Mouse (Mus musculus): ENCODE data around the gene Pbx4. TPM values are rescaled to one million over a fixed set of nuclear protein-coding genes. Genes with fewer than 3 reads are reported as not detected.

The Pbx4 gene
- polyA plus RNA-seq, 1 experiment from 2014 or later = 41.6 TPM

- H3K36me3 ChIP-seq = peaks cover 92% of the 10 kb centered on the region
- 89% methylated on average over 13 of the region's 13 CpGs for WGBS
- H3K4me2 ChIP-seq (replicated peaks) = no peak overlapping the region
- H3K9ac ChIP-seq = no peak overlapping the region
- H3K4me1 ChIP-seq = no peaks in the 10 kb centered on the region
- H3K27ac ChIP-seq = no peak overlapping the region
- no peaks in the 10 kb centered on the region for H3K27me3 ChIP-seq (replicated peaks)
- H3K4me3 ChIP-seq = no peak overlapping the region
- H3K9me3 ChIP-seq = no peaks in the 10 kb centered on the region
- ATAC-seq (ENCODE audit: low FRiP score, low read depth) = no peak
These were observed 79.6 kb downstream of the Pbx4 start for GRCm38 (mm10) chr8:69911917-69912316.

- no peak overlapping the region for H3K4me2 ChIP-seq (replicated peaks)
- peaks cover 96% of the 10 kb centered on the region for H3K36me3 ChIP-seq
- no peak for ATAC-seq (ENCODE audit: low FRiP score, low read depth)
- H3K9ac ChIP-seq = no peak overlapping the region
- H3K4me1 ChIP-seq = no peaks in the 10 kb centered on the region
- WGBS = 93% methylated on average over 12 of the region's 12 CpGs
- H3K9me3 ChIP-seq = no peaks in the 10 kb centered on the region
- no peak overlapping the region for H3K27ac ChIP-seq
- no peaks in the 10 kb centered on the region for H3K27me3 ChIP-seq (replicated peaks)
- H3K4me3 ChIP-seq = no peak overlapping the region
These were observed 80.3 kb downstream of the Pbx4 start for GRCm38 (mm10) chr8:69912478-69913074.

DNA sequence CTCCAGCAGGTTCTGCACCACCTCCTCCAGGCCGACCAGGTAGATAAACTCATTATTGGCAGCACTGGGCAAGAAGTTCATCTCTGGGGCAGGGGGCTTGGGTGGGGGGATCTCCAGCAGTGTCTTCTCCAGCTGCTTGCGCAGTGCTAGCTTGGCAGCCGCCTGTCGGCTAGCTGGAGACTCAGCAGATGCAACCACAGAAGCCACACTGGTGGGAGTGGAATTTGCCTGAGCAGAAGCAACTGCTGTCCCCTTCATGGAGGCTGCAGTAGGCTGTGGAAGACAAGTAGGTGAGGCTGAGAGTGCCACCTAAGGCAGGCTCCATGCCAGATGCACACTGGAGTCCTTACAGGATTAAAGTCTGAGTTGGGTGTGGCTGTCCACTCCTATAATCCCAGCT lies 82.2 kb downstream of the Pbx4 start:
- no peak overlapping the region for H3K4me2 ChIP-seq (replicated peaks)
- no peaks in the 10 kb centered on the region for H3K9me3 ChIP-seq
- ATAC-seq (ENCODE audit: low FRiP score, low read depth) = no peak
- no peak overlapping the region for H3K9ac ChIP-seq
- 90% methylated on average over 4 of the region's 4 CpGs for WGBS
- H3K4me3 ChIP-seq = no peak overlapping the region
- no peaks in the 10 kb centered on the region for H3K4me1 ChIP-seq
- no peak overlapping the region for H3K27ac ChIP-seq
- peaks cover 83% of the 10 kb centered on the region for H3K36me3 ChIP-seq
- H3K27me3 ChIP-seq (replicated peaks) = no peaks in the 10 kb centered on the region

- H3K4me1 ChIP-seq = peaks cover 10% of the 10 kb centered on the region
- H3K9me3 ChIP-seq = no peaks in the 10 kb centered on the region
- WGBS = 67% methylated on average over 5 of the region's 5 CpGs
- ATAC-seq (ENCODE audit: low FRiP score, low read depth) = no peak
- 0 out of 2 replicates have a peak overlapping the region, but pooled peaks have one; percentile 17 for H3K9ac ChIP-seq
- peaks cover 71% of the 10 kb centered on the region for H3K36me3 ChIP-seq
- H3K4me3 ChIP-seq = no peak overlapping the region
- no peak overlapping the region for H3K27ac ChIP-seq
- no peaks in the 10 kb centered on the region for H3K27me3 ChIP-seq (replicated peaks)
- no peak overlapping the region for H3K4me2 ChIP-seq (replicated peaks)
These were observed 83.5 kb downstream of the Pbx4 start for GRCm38 (mm10) chr8:69915748-69916147.

DNA sequence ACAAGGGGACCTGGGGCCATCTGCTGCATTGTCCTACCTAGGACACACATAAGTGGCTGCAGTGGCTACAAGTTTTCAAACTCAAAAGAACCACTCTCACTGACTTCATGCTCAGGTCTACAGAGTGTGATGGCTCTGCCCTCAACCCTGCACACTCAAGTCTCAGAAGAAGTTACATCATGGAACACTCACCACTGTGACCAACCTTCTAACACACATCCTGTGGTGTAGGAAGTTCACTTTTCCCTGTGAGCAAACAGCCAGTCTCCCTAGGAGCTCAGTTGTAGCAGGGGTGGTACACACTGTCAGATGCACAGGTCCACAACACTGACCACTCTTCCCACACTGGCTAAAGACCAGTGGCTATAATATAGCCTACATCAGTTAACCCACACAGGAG lies 86.2 kb downstream of the Pbx4 start:
- Histone ChIP-seq H3K4me1 (peaks cover 15% of the 10 kb centered on the region), H3K27ac (no peak overlapping the region), H3K4me2 (replicated peaks) (no peak overlapping the region), H3K27me3 (replicated peaks) (no peaks in the 10 kb centered on the region), H3K9me3 (no peaks in the 10 kb centered on the region), H3K36me3 (peaks cover 43% of the 10 kb centered on the region), H3K9ac (no peak overlapping the region), H3K4me3 (no peak overlapping the region)
- ATAC-seq (ENCODE audit: low FRiP score, low read depth) = no peak; the same call in 1 of the 2 replicates

GRCm38 (mm10) chr8:69919010-69919409 lies 86.7 kb downstream of the Pbx4 start:
- peaks cover 42% of the 10 kb centered on the region for H3K36me3 ChIP-seq
- H3K9me3 ChIP-seq = no peaks in the 10 kb centered on the region
- H3K4me2 ChIP-seq (replicated peaks) = no peak overlapping the region
- whole genome bisulfite sequencing = 74% methylated on average over 1 of the region's 1 CpGs
- no peaks in the 10 kb centered on the region for H3K27me3 ChIP-seq (replicated peaks)
- H3K9ac ChIP-seq = no peak overlapping the region
- peak; percentile 34 for ATAC-seq (ENCODE audit: low FRiP score, low read depth)
- no peak overlapping the region for H3K27ac ChIP-seq
- H3K4me3 ChIP-seq = no peak overlapping the region
- H3K4me1 ChIP-seq = peaks cover 15% of the 10 kb centered on the region

DNA sequence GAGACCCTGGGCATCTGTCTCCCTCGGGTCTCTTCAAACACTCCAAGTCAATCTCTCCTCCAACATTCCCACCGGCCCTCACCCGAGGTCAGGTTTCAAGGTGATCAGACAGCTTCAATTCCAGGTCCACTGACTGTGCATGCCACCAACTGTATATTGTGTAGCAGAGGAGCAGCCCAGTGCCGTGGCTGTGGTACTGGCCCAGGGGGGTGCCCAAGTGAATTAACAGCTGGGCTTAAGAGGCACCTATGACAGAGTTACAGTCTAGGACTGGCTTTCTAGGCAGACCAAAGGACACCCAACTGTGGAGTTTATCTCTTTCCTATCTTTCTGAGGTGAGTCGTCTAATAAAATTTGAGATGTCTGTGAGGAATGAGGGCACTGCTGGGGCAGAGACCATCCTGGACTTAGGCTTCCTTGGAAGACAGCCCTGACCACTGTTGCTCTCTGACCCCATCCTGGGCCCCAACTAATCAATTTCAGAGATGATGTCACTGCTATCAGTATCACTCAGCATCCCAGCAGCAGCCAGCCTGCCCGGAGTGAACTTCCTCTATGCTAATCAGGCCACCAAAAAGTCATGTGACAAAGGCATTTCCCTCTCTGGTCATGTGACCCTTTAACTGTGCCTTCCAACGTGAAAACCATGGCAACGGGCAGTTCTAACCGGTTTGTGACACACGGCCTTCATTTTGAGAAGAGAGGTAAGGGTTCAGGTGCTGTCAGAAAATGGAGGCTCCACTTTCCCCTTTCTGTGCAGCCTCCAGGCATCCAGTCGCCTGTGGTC lies 87.8 kb downstream of the Pbx4 start:
- peaks cover 15% of the 10 kb centered on the region for H3K4me1 ChIP-seq
- H3K9ac ChIP-seq = peak overlapping the region; percentile 17; the same call in 1 of the 2 replicates
- H3K27ac ChIP-seq = peak overlapping the region; percentile 32; the same call in 1 of the 2 replicates
- no peak overlapping the region for H3K4me3 ChIP-seq
- H3K9me3 ChIP-seq = no peaks in the 10 kb centered on the region
- H3K27me3 ChIP-seq (replicated peaks) = no peaks in the 10 kb centered on the region
- peak overlapping the region; percentile 33 for H3K4me2 ChIP-seq (replicated peaks)
- WGBS = 49% methylated on average over 11 of the region's 11 CpGs
- peak; percentile 77 for ATAC-seq (ENCODE audit: low FRiP score, low read depth)
- H3K36me3 ChIP-seq = peaks cover 32% of the 10 kb centered on the region

GRCm38 (mm10) chr8:69921141-69921540 lies 88.8 kb downstream of the Pbx4 start:
- Histone ChIP-seq H3K27ac (no peak overlapping the region; the same call in 1 of the 2 replicates), H3K9ac (no peak overlapping the region)

More at GRCm38 (mm10) chr8:69921141-69921540, 88.8 kb downstream of the Pbx4 start:
- ATAC-seq (ENCODE audit: low FRiP score, low read depth) = no peak
- Histone ChIP-seq H3K27me3 (replicated peaks) (no peaks in the 10 kb centered on the region), H3K4me2 (replicated peaks) (no peak overlapping the region), H3K4me1 (peaks cover 15% of the 10 kb centered on the region), H3K9me3 (no peaks in the 10 kb centered on the region), H3K4me3 (no peak overlapping the region), H3K36me3 (peaks cover 21% of the 10 kb centered on the region)
- 93% methylated on average over 2 of the region's 2 CpGs for WGBS

Other genes with a start within 250 kb of the Pbx4 start
- 38.1 and 41.5 TPM in 2 replicates for gene Zfp868, start 206.9 kb upstream of the Pbx4 start, polyA plus RNA-seq (2016; fragmentation: Nextera tagmentation; extraction: Ambion mirVana)
- 2.5 and 3.2 TPM in 2 replicates for gene Zfp964, start 178.0 kb upstream of the Pbx4 start, polyA plus RNA-seq (2016; fragmentation: Nextera tagmentation; extraction: Ambion mirVana)
- gene Zfp869, start 121.8 kb upstream of the Pbx4 start, polyA plus RNA-seq (2016; fragmentation: Nextera tagmentation; extraction: Ambion mirVana) = 27.2 and 27.7 TPM in 2 replicates
- 6.7 and 7.5 TPM in 2 replicates for gene Zfp963, start 82.5 kb upstream of the Pbx4 start, polyA plus RNA-seq (2016; fragmentation: Nextera tagmentation; extraction: Ambion mirVana)
- gene Gm20422, start 57.6 kb upstream of the Pbx4 start, polyA plus RNA-seq (2016; fragmentation: Nextera tagmentation; extraction: Ambion mirVana) = 0.79 and 1.3 TPM in 2 replicates
- 50.8 and 53.8 TPM in 2 replicates for gene Atp13a1, start 41.3 kb upstream of the Pbx4 start, polyA plus RNA-seq (2016; fragmentation: Nextera tagmentation; extraction: Ambion mirVana)
- gene Zfp866, start 41.3 kb upstream of the Pbx4 start, polyA plus RNA-seq (2016; fragmentation: Nextera tagmentation; extraction: Ambion mirVana) = 38.8 and 39.5 TPM in 2 replicates
- gene Gmip, start 23.8 kb upstream of the Pbx4 start, polyA plus RNA-seq (2016; fragmentation: Nextera tagmentation; extraction: Ambion mirVana) = 24.9 and 28.0 TPM in 2 replicates
- gene Lpar2, start 10.1 kb upstream of the Pbx4 start, polyA plus RNA-seq (2016; fragmentation: Nextera tagmentation; extraction: Ambion mirVana) = 0.50 and 0.51 TPM in 2 replicates
- 1.4 TPM in 2 replicates for gene Cilp2, start 55.2 kb downstream of the Pbx4 start, polyA plus RNA-seq (2016; fragmentation: Nextera tagmentation; extraction: Ambion mirVana)
- gene Tssk6, start 69.7 kb downstream of the Pbx4 start, polyA plus RNA-seq (2016; fragmentation: Nextera tagmentation; extraction: Ambion mirVana) = 4.1 and 4.3 TPM in 2 replicates
- 162 and 171 TPM in 2 replicates for gene Ndufa13, start 70.1 kb downstream of the Pbx4 start, polyA plus RNA-seq (2016; fragmentation: Nextera tagmentation; extraction: Ambion mirVana)
- gene Yjefn3, start 70.2 kb downstream of the Pbx4 start, polyA plus RNA-seq (2016; fragmentation: Nextera tagmentation; extraction: Ambion mirVana) = 8.4 and 9.8 TPM in 2 replicates
- gene Gatad2a, start 163.9 kb downstream of the Pbx4 start, polyA plus RNA-seq (2016; fragmentation: Nextera tagmentation; extraction: Ambion mirVana) = 61.3 and 66.9 TPM in 2 replicates
- 70.4 and 70.9 TPM in 2 replicates for gene Mau2, start 210.2 kb downstream of the Pbx4 start, polyA plus RNA-seq (2016; fragmentation: Nextera tagmentation; extraction: Ambion mirVana)
- 56.4 and 57.0 TPM in 2 replicates for gene Sugp1, start 210.3 kb downstream of the Pbx4 start, polyA plus RNA-seq (2016; fragmentation: Nextera tagmentation; extraction: Ambion mirVana)
- gene Tm6sf2, start 240.4 kb downstream of the Pbx4 start, polyA plus RNA-seq (2016; fragmentation: Nextera tagmentation; extraction: Ambion mirVana) = 1.2 and 1.7 TPM in 2 replicates